Mouse (Mus musculus): ENCODE data around the gene Abhd16a. TPM values are rescaled to one million over a fixed set of nuclear protein-coding genes. Genes with fewer than 3 reads are reported as not detected.

The Abhd16a gene
- total RNA-seq, 2 experiments from 2014 or later: 21.1 to 22.7 TPM

DNA sequence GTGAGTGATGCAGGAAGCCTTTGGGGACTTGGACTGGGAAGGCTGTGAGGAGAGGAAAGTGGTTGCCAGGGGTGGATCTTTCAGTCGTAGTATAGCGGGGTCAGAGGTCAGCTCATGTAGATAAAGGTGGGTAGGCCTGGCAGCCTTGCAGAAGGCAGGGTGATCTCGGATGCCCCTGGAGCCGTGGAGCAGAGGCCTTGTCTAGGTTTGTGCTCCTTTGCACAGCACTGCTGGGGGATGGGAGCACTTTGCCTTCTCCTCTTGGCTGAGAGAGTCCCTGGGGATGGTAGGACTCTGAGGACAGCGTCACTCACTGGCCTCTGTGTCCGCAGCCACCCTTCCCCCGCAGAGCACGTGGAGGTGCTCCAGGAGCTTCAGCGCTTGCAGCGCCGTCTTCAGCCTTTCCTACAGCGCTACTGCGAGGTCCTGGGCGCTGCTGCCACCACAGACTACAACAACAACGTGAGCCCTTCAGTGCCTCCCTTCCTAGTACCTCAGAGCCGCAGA lies 51.5 kb downstream of the Abhd16a start:
- ATAC-seq (replicated peaks; ENCODE audit: poor library complexity): no peak

DNA sequence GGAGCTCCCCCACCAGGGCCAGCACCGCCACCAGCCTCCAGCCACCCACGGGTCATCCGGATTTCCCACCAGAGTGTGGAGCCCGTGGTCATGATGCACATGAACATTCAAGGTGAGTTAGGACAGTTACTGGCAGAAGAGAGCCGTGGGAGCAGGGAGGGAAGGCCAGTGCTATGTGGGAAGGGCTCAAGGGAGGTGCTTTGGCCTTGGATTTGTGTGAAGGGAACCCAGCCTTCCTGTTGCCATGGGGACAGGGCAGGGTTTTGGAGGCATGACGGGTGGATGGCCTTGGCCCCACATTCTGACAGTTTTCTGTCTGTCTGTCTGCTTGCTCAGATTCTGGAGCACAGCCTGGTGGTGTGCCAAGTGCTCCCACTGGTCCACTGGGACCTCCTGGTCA lies 52.9 kb downstream of the Abhd16a start:
- ATAC-seq (replicated peaks; ENCODE audit: poor library complexity): no peak

DNA sequence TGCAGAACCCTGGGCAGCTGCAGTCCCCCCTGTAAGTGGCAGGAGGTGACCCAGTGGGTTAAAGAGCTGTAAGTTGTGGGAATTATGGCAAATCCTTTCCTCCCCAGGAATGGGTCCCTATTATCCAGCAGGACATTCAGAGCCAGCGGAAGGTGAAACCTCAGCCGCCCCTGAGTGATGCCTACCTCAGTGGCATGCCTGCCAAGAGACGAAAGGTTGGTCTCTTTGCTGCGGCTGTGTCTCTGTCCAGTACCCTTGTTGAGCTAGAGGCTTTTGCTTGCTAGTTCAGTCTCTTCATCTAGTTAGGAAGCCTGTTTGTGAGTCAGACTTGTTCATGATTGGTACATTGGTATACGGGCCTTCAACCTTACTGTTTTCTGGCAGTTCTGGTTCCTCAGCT lies 57.1 kb downstream of the Abhd16a start:
- ATAC-seq (replicated peaks; ENCODE audit: poor library complexity): no peak

DNA sequence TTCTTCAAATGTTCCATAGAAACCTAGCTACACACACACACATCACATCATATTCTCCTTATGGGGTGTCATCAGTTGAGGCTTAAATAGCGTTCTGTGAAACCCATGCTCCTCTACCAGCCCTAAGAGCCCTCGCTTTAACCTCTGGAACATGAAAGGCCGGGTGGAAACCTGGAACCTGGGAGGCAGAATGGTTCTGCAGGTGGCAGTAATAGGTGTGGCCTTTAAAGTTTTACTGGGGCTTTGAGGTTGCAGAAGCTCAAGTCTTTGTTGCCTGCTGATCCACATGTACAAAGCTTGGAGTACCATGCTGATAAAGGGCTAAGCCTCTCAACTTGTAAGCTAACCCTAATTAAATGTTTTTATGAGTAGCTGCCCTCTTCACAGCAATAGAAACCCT lies 58.3 kb downstream of the Abhd16a start:
- ATAC-seq (replicated peaks; ENCODE audit: poor library complexity): no peak

DNA sequence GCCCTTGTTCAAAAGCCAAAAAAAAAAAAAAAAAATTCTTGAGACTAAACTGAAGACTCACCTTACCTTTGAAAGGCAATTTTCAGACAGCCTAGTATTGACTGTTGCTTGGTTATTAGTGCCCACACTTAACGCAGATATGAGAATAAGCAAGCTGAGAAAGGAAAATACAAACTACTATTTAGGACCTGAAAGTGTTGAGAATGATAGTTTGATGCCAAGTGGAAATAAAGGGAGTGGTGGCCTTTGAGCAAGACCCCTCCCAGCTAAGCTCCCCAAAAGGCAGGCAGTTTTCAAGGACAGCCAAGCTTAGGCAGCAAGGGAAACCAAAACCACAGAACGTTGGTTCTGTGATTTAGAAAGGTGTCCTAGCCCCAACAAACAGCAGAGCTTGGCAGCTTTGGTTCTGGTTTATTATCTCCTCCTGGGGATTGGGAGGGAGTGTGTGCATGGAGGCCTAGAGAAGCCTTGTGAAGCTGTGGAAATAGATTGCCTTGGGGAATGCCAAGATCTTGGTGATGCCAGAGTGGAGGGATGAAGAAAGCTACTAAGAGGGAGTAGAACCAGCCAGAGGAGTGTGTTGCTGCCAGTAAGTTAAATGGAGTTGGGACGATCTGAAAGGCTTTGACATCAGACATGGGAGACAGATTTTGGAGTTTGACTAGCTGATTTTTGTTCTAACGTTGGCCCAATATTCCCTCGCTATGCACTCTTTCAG lies 59.0 kb downstream of the Abhd16a start:
- ATAC-seq (replicated peaks; ENCODE audit: poor library complexity): no peak

DNA sequence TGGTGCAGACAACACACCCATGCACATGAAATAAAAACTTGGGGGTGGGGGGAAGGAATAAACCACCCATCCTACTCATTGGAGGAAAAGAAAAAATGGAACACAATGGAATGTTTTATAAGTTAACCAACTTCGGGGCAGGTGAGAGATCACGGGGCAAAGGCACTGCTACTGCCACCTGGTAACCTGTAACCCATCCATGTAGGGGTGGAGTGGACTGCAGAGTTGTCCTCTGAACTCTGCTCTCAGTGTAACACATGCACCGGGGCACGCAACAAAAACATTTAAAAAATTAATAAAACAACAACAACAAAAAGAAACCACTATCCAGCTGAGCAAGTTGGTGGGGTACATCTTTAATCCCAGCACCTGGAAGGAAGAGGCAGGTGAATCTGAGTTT lies 63.1 kb downstream of the Abhd16a start:
- ATAC-seq (replicated peaks; ENCODE audit: poor library complexity): no peak

Other genes with a start within 250 kb of the Abhd16a start
Only the 30 nearest of the 44 such genes appear.
- 19.3 and 27.4 TPM in 2 replicates for gene Hspa1b, start 130.0 kb upstream of the Abhd16a start, total RNA-seq (2015)
- 22.7 and 24.4 TPM in 2 replicates for gene Hspa1b, start 130.0 kb upstream of the Abhd16a start, total RNA-seq (2017)
- gene Gm20481, start 119.4 kb upstream of the Abhd16a start, total RNA-seq (2015): not detected in 2 replicates
- gene Gm20481, start 119.4 kb upstream of the Abhd16a start, total RNA-seq (2017): not detected in 2 replicates
- 8.4 and 14.5 TPM in 2 replicates for gene Hspa1a, start 117.1 kb upstream of the Abhd16a start, total RNA-seq (2015)
- gene Hspa1a, start 117.1 kb upstream of the Abhd16a start, total RNA-seq (2017): 20.8 and 29.4 TPM in 2 replicates
- not detected in 2 replicates for gene Hspa1l, start 116.6 kb upstream of the Abhd16a start, total RNA-seq (2015)
- not detected in 2 replicates for gene Hspa1l, start 116.6 kb upstream of the Abhd16a start, total RNA-seq (2017)
- 187 and 253 TPM in 2 replicates for gene Lsm2, start 107.4 kb upstream of the Abhd16a start, total RNA-seq (2015)
- gene Lsm2, start 107.4 kb upstream of the Abhd16a start, total RNA-seq (2017): 71.7 and 78.0 TPM in 2 replicates
- 60.5 and 77.5 TPM in 2 replicates for gene Vars, start 88.3 kb upstream of the Abhd16a start, total RNA-seq (2015)
- gene Vars, start 88.3 kb upstream of the Abhd16a start, total RNA-seq (2017): 239 and 292 TPM in 2 replicates
- gene Vwa7, start 72.7 kb upstream of the Abhd16a start, total RNA-seq (2015): not detected in 2 replicates
- 0.17 TPM in 1 of 2 replicates, not detected in the other for gene Vwa7, start 72.7 kb upstream of the Abhd16a start, total RNA-seq (2017)
- gene Sapcd1, start 61.2 kb upstream of the Abhd16a start, total RNA-seq (2015): 0.93 and 1.9 TPM in 2 replicates
- 1.5 TPM in 1 of 2 replicates, not detected in the other for gene Sapcd1, start 61.2 kb upstream of the Abhd16a start, total RNA-seq (2017)
- gene Msh5, start 42.5 kb upstream of the Abhd16a start, total RNA-seq (2015): 4.2 and 5.7 TPM in 2 replicates
- 2.4 and 3.5 TPM in 2 replicates for gene Msh5, start 42.5 kb upstream of the Abhd16a start, total RNA-seq (2017)
- gene Clic1, start 39.3 kb upstream of the Abhd16a start, total RNA-seq (2015): 209 and 248 TPM in 2 replicates
- 225 and 254 TPM in 2 replicates for gene Clic1, start 39.3 kb upstream of the Abhd16a start, total RNA-seq (2017)
- gene Ddah2, start 30.2 kb upstream of the Abhd16a start, total RNA-seq (2015): 1.8 and 2.6 TPM in 2 replicates
- 1.9 and 3.5 TPM in 2 replicates for gene Ddah2, start 30.2 kb upstream of the Abhd16a start, total RNA-seq (2017)
- not detected in 2 replicates for gene Ly6g6c, start 23.9 kb upstream of the Abhd16a start, total RNA-seq (2015)
- not detected in 2 replicates for gene Ly6g6c, start 23.9 kb upstream of the Abhd16a start, total RNA-seq (2017)
- gene Mpig6b, start 23.1 kb upstream of the Abhd16a start, total RNA-seq (2015): not detected in 2 replicates
- not detected in 2 replicates for gene Mpig6b, start 23.1 kb upstream of the Abhd16a start, total RNA-seq (2017)
- not detected in 2 replicates for gene Ly6g6e, start 12.4 kb upstream of the Abhd16a start, total RNA-seq (2015)
- not detected in 2 replicates for gene Ly6g6e, start 12.4 kb upstream of the Abhd16a start, total RNA-seq (2017)
- gene Ly6g6d, start 11.2 kb upstream of the Abhd16a start, total RNA-seq (2015): not detected in 2 replicates
- gene Ly6g6d, start 11.2 kb upstream of the Abhd16a start, total RNA-seq (2017): not detected in 2 replicates
- gene Ly6g6f, start 3.7 kb upstream of the Abhd16a start, total RNA-seq (2015): not detected in 2 replicates
- gene Ly6g6f, start 3.7 kb upstream of the Abhd16a start, total RNA-seq (2017): not detected in 2 replicates
- not detected in 2 replicates for gene Ly6g5c, start 19.0 kb downstream of the Abhd16a start, total RNA-seq (2015)
- gene Ly6g5c, start 19.0 kb downstream of the Abhd16a start, total RNA-seq (2017): not detected in 2 replicates
- gene Ly6g5b, start 26.2 kb downstream of the Abhd16a start, total RNA-seq (2015): 0.84 and 1.4 TPM in 2 replicates
- gene Ly6g5b, start 26.2 kb downstream of the Abhd16a start, total RNA-seq (2017): 0.27 and 0.92 TPM in 2 replicates
- 20.3 and 20.7 TPM in 2 replicates for gene Gpank1, start 32.2 kb downstream of the Abhd16a start, total RNA-seq (2015)
- gene Gpank1, start 32.2 kb downstream of the Abhd16a start, total RNA-seq (2017): 33.9 and 36.8 TPM in 2 replicates
- gene Csnk2b, start 32.8 kb downstream of the Abhd16a start, total RNA-seq (2015): 411 and 443 TPM in 2 replicates
- 375 TPM in 2 replicates for gene Csnk2b, start 32.8 kb downstream of the Abhd16a start, total RNA-seq (2017)
- gene D17H6S53E, start 37.1 kb downstream of the Abhd16a start, total RNA-seq (2015): 1.5 and 3.6 TPM in 2 replicates
- gene D17H6S53E, start 37.1 kb downstream of the Abhd16a start, total RNA-seq (2017): 7.7 and 7.9 TPM in 2 replicates
- not detected in 2 replicates for gene Apom, start 42.8 kb downstream of the Abhd16a start, total RNA-seq (2015)
- not detected in 2 replicates for gene Apom, start 42.8 kb downstream of the Abhd16a start, total RNA-seq (2017)
- 73.9 and 78.5 TPM in 2 replicates for gene Bag6, start 45.9 kb downstream of the Abhd16a start, total RNA-seq (2015)
- 77.3 and 88.5 TPM in 2 replicates for gene Bag6, start 45.9 kb downstream of the Abhd16a start, total RNA-seq (2017)
- 228 and 262 TPM in 2 replicates for gene Prrc2a, start 75.6 kb downstream of the Abhd16a start, total RNA-seq (2015)
- gene Prrc2a, start 75.6 kb downstream of the Abhd16a start, total RNA-seq (2017): 59.6 and 63.9 TPM in 2 replicates
- gene Aif1, start 86.8 kb downstream of the Abhd16a start, total RNA-seq (2015): 5.8 and 12.4 TPM in 2 replicates
- 8.9 and 11.5 TPM in 2 replicates for gene Aif1, start 86.8 kb downstream of the Abhd16a start, total RNA-seq (2017)
- gene Lst1, start 99.2 kb downstream of the Abhd16a start, total RNA-seq (2015): 65.2 and 70.1 TPM in 2 replicates
- 47.2 and 99.6 TPM in 2 replicates for gene Lst1, start 99.2 kb downstream of the Abhd16a start, total RNA-seq (2017)
- 0.22 and 0.81 TPM in 2 replicates for gene Ltb, start 105.2 kb downstream of the Abhd16a start, total RNA-seq (2015)
- gene Ltb, start 105.2 kb downstream of the Abhd16a start, total RNA-seq (2017): 0.47 and 4.4 TPM in 2 replicates
- 18.6 and 33.2 TPM in 2 replicates for gene Tnf, start 112.7 kb downstream of the Abhd16a start, total RNA-seq (2015)
- gene Tnf, start 112.7 kb downstream of the Abhd16a start, total RNA-seq (2017): 11.1 and 16.4 TPM in 2 replicates
- gene Lta, start 116.1 kb downstream of the Abhd16a start, total RNA-seq (2015): not detected in 2 replicates
- gene Lta, start 116.1 kb downstream of the Abhd16a start, total RNA-seq (2017): not detected in 2 replicates
- gene Gm16181, start 131.6 kb downstream of the Abhd16a start, total RNA-seq (2015): not detected in 2 replicates
- not detected in 2 replicates for gene Gm16181, start 131.6 kb downstream of the Abhd16a start, total RNA-seq (2017)

Data from megakaryocyte progenitor cell, adult 5-6 weeks (primary cell).